Mouse (Mus musculus) intestine, embryonic 16.5 days (tissue): ENCODE measurements around the gene B3gnt5. TPM values are rescaled to one million over a fixed set of nuclear protein-coding genes. Genes with fewer than 3 reads are reported as not detected.

ENCODE experiments used
- ATAC-seq: fragments of 200-750 bp; cut with Nextera tagmentation; 2 replicates; pipeline ENCODE4 v1.8.0; 2017; ENCODE audit warnings: moderate TSS enrichment, moderate library complexity
- H3K27ac ChIP-seq: fragments of 300-500 bp; sonication (generic); 2 replicates; pipeline ENCODE4 v1.5.1; 2014; ENCODE audit warnings: mild to moderate bottlenecking, low read length
- H3K27me3 ChIP-seq: fragments of 300-500 bp; sonication (generic); replicated peaks from 2 replicates; pipeline ENCODE4 v1.6.1; 2014; ENCODE audit warnings: low read length, control low read depth, mixed read lengths; ENCODE audit not compliant: control insufficient read depth, insufficient read depth
- H3K36me3 ChIP-seq: fragments of 300-500 bp; sonication (generic); 2 replicates; pipeline ENCODE4 v1.6.1; 2014; ENCODE audit warnings: low read length, control low read depth; ENCODE audit not compliant: control insufficient read depth, insufficient read depth
- H3K4me1 ChIP-seq: fragments of 300-500 bp; sonication (generic); 2 replicates; pipeline ENCODE4 v1.6.1; 2014; ENCODE audit warnings: low read length, control low read depth, mixed read lengths; ENCODE audit not compliant: control insufficient read depth, insufficient read depth
- H3K4me2 ChIP-seq: fragments of 300-500 bp; sonication (generic); 2 replicates; pipeline ENCODE4 v1.6.1; 2014; ENCODE audit warnings: low read depth, low read length, control low read depth
- H3K4me3 ChIP-seq: fragments of 300-500 bp; sonication (generic); 2 replicates; pipeline ENCODE4 v1.5.1; 2014; ENCODE audit warnings: mild to moderate bottlenecking, low read length
- H3K9ac ChIP-seq: fragments of 300-500 bp; sonication (generic); 2 replicates; pipeline ENCODE4 v1.6.1; 2014; ENCODE audit warnings: low read depth, low read length
- H3K9me3 ChIP-seq: fragments of 300-500 bp; sonication (generic); 2 replicates; pipeline ENCODE4 v1.6.1; 2016; ENCODE audit warnings: low read length, control low read depth; ENCODE audit not compliant: control insufficient read depth
- WGBS: fragments of 180-500 bp; shearing (Covaris S2); extraction: QIAGEN DNeasy Blood & Tissue Kit; methylation state at CpG from one replicate; pipeline ENCODE4 v1.1.7; 2014; 5-methylcytosine and 5-hydroxymethylcytosine counted together
- polyA plus RNA-seq: library from polyadenylated mRNA; unstranded; fragments of >200 nt; fragmentation: Nextera tagmentation; extraction: Ambion mirVana; gene quantifications from 2 replicates; pipeline ENCODE4 v1.2.1, GENCODE M21; 2015

Gene B3gnt5
- polyA plus RNA-seq, 1 experiment from 2014 or later, result 7.7 TPM

GRCm38 (mm10) chr16:19786386-19787090 is 26.5 kb downstream of the B3gnt5 start:
- H3K4me2 ChIP-seq, result no peak overlapping the region
- no peak overlapping the region for H3K4me3 ChIP-seq
- H3K27me3 ChIP-seq, result no peaks in the 10 kb centered on the region
- no peak overlapping the region for H3K27ac ChIP-seq
- no peaks in the 10 kb centered on the region for H3K9me3 ChIP-seq
- H3K4me1 ChIP-seq, result no peaks in the 10 kb centered on the region
- WGBS, result 50% methylated on average over 12 of the region's 12 CpGs
- ATAC-seq, result peak; percentile 87
- H3K9ac ChIP-seq, result no peak overlapping the region
- H3K36me3 ChIP-seq, result no peaks in the 10 kb centered on the region

DNA sequence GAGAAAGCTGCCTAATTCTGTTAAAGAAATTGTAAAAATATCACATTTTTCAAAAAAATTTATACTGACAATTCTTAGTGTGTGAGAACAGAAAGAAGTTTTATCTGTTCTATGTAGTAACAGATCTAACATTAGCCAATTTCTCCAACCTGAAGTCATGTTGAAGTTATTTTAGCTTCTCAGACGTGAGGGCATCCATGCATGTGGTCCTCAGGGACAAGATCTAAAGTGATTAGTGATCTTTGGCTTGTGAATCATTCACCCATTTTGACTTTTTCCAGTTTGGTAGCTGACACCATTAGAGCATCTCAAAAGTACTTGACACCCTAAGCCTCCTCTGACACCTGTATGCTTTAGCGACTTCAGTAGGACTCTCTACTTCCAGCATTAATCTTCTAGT is 29.9 kb downstream of the B3gnt5 start:
- Histone ChIP-seq H3K4me1 (no peaks in the 10 kb centered on the region), H3K9ac (no peak overlapping the region), H3K27ac (no peak overlapping the region), H3K4me3 (no peak overlapping the region), H3K27me3 (no peaks in the 10 kb centered on the region), H3K9me3 (no peaks in the 10 kb centered on the region), H3K36me3 (no peaks in the 10 kb centered on the region), H3K4me2 (no peak overlapping the region)
- no peak for ATAC-seq
- 83% methylated on average over 2 of the region's 2 CpGs for WGBS

DNA sequence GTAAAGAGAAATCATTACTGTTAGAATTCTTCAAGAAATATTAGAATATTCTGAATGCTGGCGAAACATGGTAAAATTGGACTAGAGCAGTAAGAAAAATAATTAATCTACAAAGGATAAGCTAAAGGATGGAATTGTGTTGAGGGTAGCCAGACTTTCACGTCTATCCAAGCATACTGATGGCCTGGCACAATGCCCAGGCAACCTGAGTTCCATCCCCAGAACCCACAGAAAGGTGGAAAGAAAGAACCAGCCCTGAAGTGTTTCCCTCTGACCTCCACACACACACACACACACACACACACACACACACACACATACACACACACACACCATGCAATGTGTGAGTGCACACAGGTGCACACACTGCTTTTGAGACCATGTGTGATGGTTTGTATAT is 58.8 kb downstream of the B3gnt5 start:
- ATAC-seq, result no peak
- Histone ChIP-seq H3K4me3 (no peak overlapping the region), H3K27me3 (no peaks in the 10 kb centered on the region), H3K9me3 (no peaks in the 10 kb centered on the region), H3K4me2 (no peak overlapping the region), H3K4me1 (no peaks in the 10 kb centered on the region), H3K36me3 (no peaks in the 10 kb centered on the region), H3K9ac (no peak overlapping the region), H3K27ac (no peak overlapping the region)
- 71% methylated on average over 2 of the region's 2 CpGs for WGBS

Other genes starting within 250 kb of the B3gnt5 start
- gene Olfr167, start 237.9 kb upstream of the B3gnt5 start, polyA plus RNA-seq, result not detected in 2 replicates
- not detected in 2 replicates for gene Olfr168, start 224.7 kb upstream of the B3gnt5 start, polyA plus RNA-seq
- gene Olfr169, start 188.4 kb upstream of the B3gnt5 start, polyA plus RNA-seq, result not detected in 2 replicates
- not detected in 2 replicates for gene Olfr170, start 148.3 kb upstream of the B3gnt5 start, polyA plus RNA-seq
- not detected in 2 replicates for gene Olfr171, start 130.3 kb upstream of the B3gnt5 start, polyA plus RNA-seq
- gene Lamp3, start 53.8 kb upstream of the B3gnt5 start, polyA plus RNA-seq, result not detected in 2 replicates
- 7.2 and 8.2 TPM in 2 replicates for gene Klhl6, start 222.8 kb downstream of the B3gnt5 start, polyA plus RNA-seq